Mouse (Mus musculus) adrenal gland, adult 10 weeks (tissue): ENCODE measurements around the gene Dusp19. TPM values are rescaled to one million over a fixed set of nuclear protein-coding genes. Genes with fewer than 3 reads are reported as not detected.

Experiments
- polyA plus RNA-seq: library from polyadenylated mRNA; stranded (reverse); fragments of 350-450 nt; fragmentation: Illumina TruSeq; extraction: RNeasy Lipid Tissue Mini Kit (QIAGEN cat#74804); gene quantifications from one replicate; pipeline ENCODE4 v1.2.3, GENCODE M21; 2014; ENCODE audit warnings: low read depth, low replicate concordance

Gene Dusp19
- 50.5 TPM for polyA plus RNA-seq

DNA sequence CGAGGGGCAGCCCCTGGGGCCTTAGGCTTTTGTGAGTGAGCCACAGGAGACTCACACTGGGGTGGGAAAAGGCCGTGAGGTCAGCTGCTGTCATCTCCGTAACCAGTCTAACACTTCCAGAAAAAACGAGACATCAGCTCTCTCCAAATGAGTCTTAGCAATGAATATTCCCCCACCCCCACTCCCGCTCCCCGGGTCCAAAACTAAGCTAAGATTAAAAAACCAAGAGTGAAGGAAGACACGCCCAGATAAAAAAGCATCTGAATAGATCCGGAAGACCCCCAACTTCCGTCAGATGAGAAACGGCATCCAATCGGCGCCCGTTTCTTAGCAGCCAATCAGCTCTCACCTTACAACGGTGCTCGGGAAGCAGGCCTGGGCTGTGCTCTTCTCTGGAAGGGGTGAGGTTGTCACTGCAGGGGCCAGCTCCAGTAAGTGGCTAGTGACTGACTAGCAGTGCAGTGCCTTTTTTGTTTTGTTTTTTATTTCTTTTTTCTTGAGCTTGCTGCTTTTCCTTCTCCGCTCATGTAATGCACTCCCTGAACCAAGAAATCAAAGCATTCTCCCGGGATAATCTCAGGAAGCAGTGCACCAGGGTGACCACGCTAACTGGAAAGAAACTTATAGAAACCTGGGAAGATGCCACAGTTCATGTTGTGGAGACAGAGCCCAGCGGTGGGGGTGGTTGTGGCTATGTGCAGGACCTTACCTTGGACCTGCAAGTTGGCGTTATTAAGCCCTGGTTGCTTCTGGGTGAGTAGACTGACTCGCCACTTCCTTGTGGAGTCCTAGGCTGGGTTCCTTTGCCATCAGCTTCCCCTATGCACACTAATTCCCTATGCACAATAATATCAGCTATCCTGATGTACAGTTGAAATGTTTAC lies at the start of gene Dusp19, which contains the start of gene Nup35:
Dusp19 (plus strand) TSS at position 192 of the 884 bp plus-strand sequence.
Nup35 (plus strand) TSS at position 383 of the 884 bp plus-strand sequence.

DNA sequence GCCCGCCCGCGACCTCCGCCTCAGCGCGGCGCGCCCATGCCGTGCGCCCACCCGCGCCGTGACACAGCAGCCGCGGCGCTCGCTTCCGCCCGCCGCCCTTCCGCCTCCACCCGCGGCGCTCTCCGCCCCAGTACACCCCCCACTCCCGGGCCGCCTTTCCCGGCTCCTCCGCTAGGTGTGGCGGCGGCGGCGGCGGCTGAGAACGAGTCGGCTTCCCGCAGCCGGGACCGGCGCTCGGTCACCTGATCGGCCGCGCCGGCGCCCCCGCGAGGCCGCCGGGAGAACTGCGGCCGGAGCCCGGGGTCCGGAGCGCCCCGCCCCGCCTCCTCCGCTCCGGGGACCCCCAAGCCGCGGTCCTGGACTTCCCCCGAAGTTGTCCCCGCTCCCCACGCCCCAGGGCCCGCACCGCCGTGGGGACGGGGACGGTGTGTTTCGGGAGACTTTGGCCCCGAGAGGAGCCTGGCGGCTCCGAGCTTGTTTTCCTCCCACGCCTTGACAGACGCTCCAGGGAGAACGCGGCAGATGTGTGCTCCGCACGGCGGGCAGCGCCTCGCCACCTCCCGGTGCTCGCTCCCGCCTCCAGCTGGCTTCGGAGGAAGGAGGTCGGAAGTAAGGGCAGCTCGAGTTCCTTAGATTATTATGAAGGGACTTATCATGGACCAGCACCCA lies 35.7 kb upstream of the Dusp19 start, which contains the start of gene Nckap1:
Nckap1 (minus strand) TSS at position 338 of the 669 bp plus-strand sequence.

Other genes starting within 250 kb of the Dusp19 start
- gene Frzb, start 169.4 kb upstream of the Dusp19 start, polyA plus RNA-seq = 446 TPM
- gene Nckap1, start 35.7 kb upstream of the Dusp19 start, polyA plus RNA-seq = 494 TPM
- gene Nup35, start 191 bp downstream of the Dusp19 start, polyA plus RNA-seq = 48.6 TPM